Mouse (Mus musculus): ENCODE data around the gene Tomm20. TPM values are rescaled to one million over a fixed set of nuclear protein-coding genes. Genes with fewer than 3 reads are reported as not detected.
"Not testable (repeated sequence)": the region's sequence is repeated elsewhere in the genome, so short reads cannot be mapped to it uniquely, and the experiment has no call there.

Tomm20 gene
- 79.4 and 89.9 TPM in 2 replicates for polyA plus RNA-seq (2012; ENCODE audit: insufficient read depth, insufficient read length, missing spikeins)

- Histone ChIP-seq H3K4me1 (ENCODE audit: control insufficient read depth, insufficient read depth, low read length) (peaks cover 19% of the 10 kb centered on the region), H3K4me3 (ENCODE audit: insufficient read depth, low read length) (peak within 1 kb of the TSS; percentile 98), H3K27ac (ENCODE audit: insufficient read depth, low read depth, low read length) (peak within 1 kb of the TSS; percentile 80)
- TF ChIP-seq POLR2A (IDR thresholded peaks at IDR 0.05; ENCODE audit: borderline replicate concordance, low read depth, low read length) (no peak), CTCF (IDR thresholded peaks at IDR 0.05; ENCODE audit: low read depth, low read length) (no peak)
These were observed at the start of gene Tomm20 for GRCm38 (mm10) chr8:126945730-126946163. Gene Tomm20, minus strand, starts transcription at chr8:126945844.

DNA sequence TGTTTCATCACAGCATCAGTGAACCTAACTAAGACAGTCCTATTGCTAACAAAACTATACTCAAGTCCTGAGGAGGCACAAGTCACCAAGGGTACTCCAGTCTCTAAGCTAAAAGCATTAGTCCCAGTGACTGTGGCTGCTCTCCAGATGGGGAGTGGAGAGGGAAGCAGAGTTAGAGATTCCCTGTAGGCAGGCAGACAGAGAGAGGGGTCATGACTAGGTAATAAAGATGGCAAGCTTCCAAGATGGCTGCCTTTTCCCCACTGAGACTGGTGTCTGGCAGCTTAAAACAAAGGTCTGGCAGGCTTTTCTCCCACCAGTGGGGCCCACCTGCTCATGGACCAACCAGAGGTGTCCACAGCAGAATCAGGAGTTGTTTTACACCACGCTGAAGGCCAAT lies 48.9 kb upstream of the Tomm20 start:
- TF ChIP-seq POLR2A (IDR thresholded peaks at IDR 0.05; ENCODE audit: borderline replicate concordance, low read depth, low read length), result no peak
- TF ChIP-seq CTCF (IDR thresholded peaks at IDR 0.05; ENCODE audit: low read depth, low read length), result no peak
- H3K4me1 ChIP-seq (ENCODE audit: control insufficient read depth, insufficient read depth, low read length), result no peaks in the 10 kb centered on the region

GRCm38 (mm10) chr8:126989363-126990153 lies 43.9 kb upstream of the Tomm20 start:
- Histone ChIP-seq H3K27ac (ENCODE audit: insufficient read depth, low read depth, low read length) (no peak overlapping the region), H3K4me1 (ENCODE audit: control insufficient read depth, insufficient read depth, low read length) (no peaks in the 10 kb centered on the region), H3K4me3 (ENCODE audit: insufficient read depth, low read length) (no peak overlapping the region)
- TF ChIP-seq POLR2A (IDR thresholded peaks at IDR 0.05; ENCODE audit: borderline replicate concordance, low read depth, low read length), result no peak
- no peak for TF ChIP-seq CTCF (IDR thresholded peaks at IDR 0.05; ENCODE audit: low read depth, low read length)

More for the DNA sequence above, 48.9 kb upstream of the Tomm20 start:
- Histone ChIP-seq H3K27ac (ENCODE audit: insufficient read depth, low read depth, low read length) (no peak overlapping the region), H3K4me3 (ENCODE audit: insufficient read depth, low read length) (no peak overlapping the region)

- Histone ChIP-seq H3K4me3 (ENCODE audit: insufficient read depth, low read length) (no peak overlapping the region), H3K27ac (ENCODE audit: insufficient read depth, low read depth, low read length) (no peak overlapping the region), H3K4me1 (ENCODE audit: control insufficient read depth, insufficient read depth, low read length) (no peaks in the 10 kb centered on the region)
- TF ChIP-seq POLR2A (IDR thresholded peaks at IDR 0.05; ENCODE audit: borderline replicate concordance, low read depth, low read length) (no peak), CTCF (IDR thresholded peaks at IDR 0.05; ENCODE audit: low read depth, low read length) (no peak)
These were observed 42.8 kb upstream of the Tomm20 start for GRCm38 (mm10) chr8:126988346-126989006.

GRCm38 (mm10) chr8:126986495-126986894 lies 40.9 kb upstream of the Tomm20 start:
- no peak overlapping the region for H3K4me3 ChIP-seq (ENCODE audit: insufficient read depth, low read length)
- no peak for TF ChIP-seq POLR2A (IDR thresholded peaks at IDR 0.05; ENCODE audit: borderline replicate concordance, low read depth, low read length)
- peak; percentile 94 for TF ChIP-seq CTCF (IDR thresholded peaks at IDR 0.05; ENCODE audit: low read depth, low read length)
- H3K27ac ChIP-seq (ENCODE audit: insufficient read depth, low read depth, low read length), result no peak overlapping the region
- no peaks in the 10 kb centered on the region for H3K4me1 ChIP-seq (ENCODE audit: control insufficient read depth, insufficient read depth, low read length)

DNA sequence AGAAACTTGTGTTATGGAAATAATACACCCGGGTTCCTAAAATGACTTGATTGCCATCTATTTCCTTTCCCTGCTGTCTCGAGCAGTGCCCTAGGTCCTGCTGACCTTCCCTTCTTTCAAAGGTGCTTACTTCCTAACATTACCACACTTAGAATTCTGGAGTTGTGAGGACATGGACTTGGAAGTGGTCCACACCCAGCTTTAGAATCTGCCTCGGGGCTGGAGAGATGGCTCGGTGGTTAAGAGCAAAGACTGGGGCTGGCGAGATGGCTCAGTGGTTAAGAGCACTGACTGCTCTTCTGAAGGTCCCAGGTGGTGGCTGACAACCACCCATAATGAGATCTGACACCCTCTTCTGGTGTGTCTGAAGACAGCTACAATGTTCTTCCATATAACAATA lies 34.4 kb upstream of the Tomm20 start:
- Histone ChIP-seq H3K4me1 (ENCODE audit: control insufficient read depth, insufficient read depth, low read length) (no peaks in the 10 kb centered on the region), H3K27ac (ENCODE audit: insufficient read depth, low read depth, low read length) (no peak overlapping the region), H3K4me3 (ENCODE audit: insufficient read depth, low read length) (no peak overlapping the region)
- TF ChIP-seq POLR2A (IDR thresholded peaks at IDR 0.05; ENCODE audit: borderline replicate concordance, low read depth, low read length) (no peak), CTCF (IDR thresholded peaks at IDR 0.05; ENCODE audit: low read depth, low read length) (no peak)

GRCm38 (mm10) chr8:126979091-126979920 lies 33.7 kb upstream of the Tomm20 start:
- H3K4me1 ChIP-seq (ENCODE audit: control insufficient read depth, insufficient read depth, low read length), result no peaks in the 10 kb centered on the region
- peak overlapping the region; percentile 59 for H3K4me3 ChIP-seq (ENCODE audit: insufficient read depth, low read length)
- TF ChIP-seq CTCF (IDR thresholded peaks at IDR 0.05; ENCODE audit: low read depth, low read length) (no peak), POLR2A (IDR thresholded peaks at IDR 0.05; ENCODE audit: borderline replicate concordance, low read depth, low read length) (no peak)
- no peak overlapping the region for H3K27ac ChIP-seq (ENCODE audit: insufficient read depth, low read depth, low read length)

GRCm38 (mm10) chr8:126978535-126978934 lies 32.9 kb upstream of the Tomm20 start:
- H3K4me3 ChIP-seq (ENCODE audit: insufficient read depth, low read length), result peak overlapping the region; percentile 59
- H3K27ac ChIP-seq (ENCODE audit: insufficient read depth, low read depth, low read length); H3K4me1 ChIP-seq (ENCODE audit: control insufficient read depth, insufficient read depth, low read length): not testable (repeated sequence)

DNA sequence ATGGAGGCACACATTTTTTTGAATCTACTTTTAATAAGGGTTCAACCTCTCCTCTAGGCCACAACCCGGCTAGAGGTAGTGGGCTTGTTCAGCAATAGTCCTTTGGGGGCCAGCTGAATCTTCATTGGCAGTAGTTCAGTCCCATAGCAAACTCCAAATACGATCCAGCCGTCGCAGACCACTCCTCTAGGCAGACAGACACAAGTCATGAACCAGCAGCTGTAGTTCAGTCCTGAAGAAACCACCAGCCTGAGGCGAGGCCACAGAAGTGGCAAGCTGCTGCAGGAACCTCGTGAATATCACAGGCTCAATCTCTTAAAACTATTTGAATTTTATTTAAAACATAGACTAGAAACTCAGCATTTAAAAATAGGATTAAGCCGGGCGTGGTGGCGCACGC lies 32.4 kb upstream of the Tomm20 start:
- Histone ChIP-seq H3K4me1 (ENCODE audit: control insufficient read depth, insufficient read depth, low read length) (peaks cover 11% of the 10 kb centered on the region), H3K27ac (ENCODE audit: insufficient read depth, low read depth, low read length) (no peak overlapping the region), H3K4me3 (ENCODE audit: insufficient read depth, low read length) (no peak overlapping the region)
- no peak for TF ChIP-seq CTCF (IDR thresholded peaks at IDR 0.05; ENCODE audit: low read depth, low read length)
- no peak for TF ChIP-seq POLR2A (IDR thresholded peaks at IDR 0.05; ENCODE audit: borderline replicate concordance, low read depth, low read length)
